Mouse (Mus musculus): ENCODE data around the gene Ccdc134. TPM values are rescaled to one million over a fixed set of nuclear protein-coding genes. Genes with fewer than 3 reads are reported as not detected.

The Ccdc134 gene
- total RNA-seq, 2 experiments from 2014 or later, result 5.1 to 5.5 TPM

Other genes starting within 250 kb of the Ccdc134 start
- gene Polr3h, start 201.7 kb upstream of the Ccdc134 start, total RNA-seq (2021), result 10 to 100 TPM in 1 of 2 experiments, 1 to 10 TPM in 1; 9.7 to 10.0 TPM
- 10 to 100 TPM in 1 of 2 experiments, 1 to 10 TPM in 1; 7.8 to 19.8 TPM for gene Csdc2, start 191.2 kb upstream of the Ccdc134 start, total RNA-seq (2021)
- gene Pmm1, start 167.0 kb upstream of the Ccdc134 start, total RNA-seq (2021), result 10 to 100 TPM; 22.0 to 31.4 TPM
- not detected for gene 1700029P11Rik, start 147.4 kb upstream of the Ccdc134 start, total RNA-seq (2021)
- gene Xrcc6, start 140.1 kb upstream of the Ccdc134 start, total RNA-seq (2021), result 10 to 100 TPM; 22.6 to 29.3 TPM
- 10 to 100 TPM; 24.6 to 26.7 TPM for gene Desi1, start 94.1 kb upstream of the Ccdc134 start, total RNA-seq (2021)
- 10 to 100 TPM; 55.3 to 57.3 TPM for gene Snu13, start 80.3 kb upstream of the Ccdc134 start, total RNA-seq (2021)
- not detected for gene 4930407I10Rik, start 68.8 kb upstream of the Ccdc134 start, total RNA-seq (2021)
- not detected for gene Mei1, start 57.9 kb upstream of the Ccdc134 start, total RNA-seq (2021)
- 10 to 100 TPM; 35.1 to 38.8 TPM for gene Srebf2, start 19.3 kb downstream of the Ccdc134 start, total RNA-seq (2021)
- gene Shisa8, start 84.9 kb downstream of the Ccdc134 start, total RNA-seq (2021), result under 1 TPM in 1 of 2 experiments, not detected in 1; 0.36 TPM
- gene Tnfrsf13c, start 96.4 kb downstream of the Ccdc134 start, total RNA-seq (2021), result under 1 TPM; 0.27 to 0.69 TPM
- 1 to 10 TPM; 6.6 to 7.8 TPM for gene Cenpm, start 116.8 kb downstream of the Ccdc134 start, total RNA-seq (2021)
- not detected for gene 1500009C09Rik, start 124.5 kb downstream of the Ccdc134 start, total RNA-seq (2021)
- gene Sept3, start 147.0 kb downstream of the Ccdc134 start, total RNA-seq (2021), result 1 to 10 TPM in 1 of 2 experiments, under 1 TPM in 1; 0.57 to 1.4 TPM
- gene Wbp2nl, start 171.0 kb downstream of the Ccdc134 start, total RNA-seq (2021), result not detected
- 10 to 100 TPM; 46.3 to 47.5 TPM for gene Naga, start 211.0 kb downstream of the Ccdc134 start, total RNA-seq (2021)
- 1 to 10 TPM; 2.8 to 3.2 TPM for gene Pheta2, start 211.0 kb downstream of the Ccdc134 start, total RNA-seq (2021)
- 100 to 1,000 TPM; 195 to 202 TPM for gene Smdt1, start 211.0 kb downstream of the Ccdc134 start, total RNA-seq (2021)
- 100 to 1,000 TPM; 525 to 549 TPM for gene Ndufa6, start 226.4 kb downstream of the Ccdc134 start, total RNA-seq (2021)

Data from heart, postnatal 10 days (tissue).